Mouse (Mus musculus) olfactory bulb, adult 2 months (tissue): ENCODE data around the gene Nek9.

Source experiments
- CTCF ChIP-seq: fragments of 200-500 bp; IDR thresholded peaks from 2 replicates; pipeline ENCODE4 v1.5.1; 2012; ENCODE audit warnings: low read depth, mild to moderate bottlenecking, low read length, moderate library complexity; ENCODE audit not compliant: insufficient read depth
- POLR2A ChIP-seq: fragments of 200-500 bp; IDR thresholded peaks from 2 replicates; pipeline ENCODE4 v1.6.1; 2012; ENCODE audit warnings: mild to moderate bottlenecking, low read depth, low read length, moderate library complexity; ENCODE audit not compliant: insufficient read depth

DNA sequence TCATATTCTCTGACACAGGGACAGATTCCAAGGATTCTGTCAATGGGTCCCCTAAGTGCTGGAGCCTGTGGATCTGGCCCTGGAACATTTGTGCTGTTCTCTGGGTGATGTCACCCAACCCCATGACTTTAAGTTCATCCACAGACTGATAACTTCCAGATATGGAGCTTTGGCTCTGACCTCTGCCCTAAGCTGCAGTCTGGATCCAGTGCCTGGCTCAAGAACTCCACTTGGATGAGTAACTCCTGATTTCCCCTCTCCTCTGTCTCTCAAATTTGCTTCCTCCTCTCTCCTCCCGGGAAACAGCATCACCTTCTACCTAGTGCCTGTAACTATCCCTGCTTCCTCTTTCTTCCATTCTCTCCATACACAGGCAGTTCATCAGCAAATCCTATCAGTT is 41.1 kb upstream of the Nek9 start:
- TF ChIP-seq CTCF (no peak), POLR2A (no peak)
